In genomic region chr16:55950946-55951678, GRCm38 (mm10) we compare ENCODE assay signal across 8 mouse cellular contexts. TPM values are rescaled to one million over a fixed set of nuclear protein-coding genes. Genes with fewer than 3 reads are reported as not detected.
A peak's percentile ranks its signal among the peaks of the same experiment; 100 is the strongest.
DNase-seq lines count a peak whose midpoint lies in the region; ATAC-seq lines count a peak whose summit lies in the region.

No protein-coding gene starts in this region.

- no peaks in the 10 kb centered on the region for H3K36me3 ChIP-seq in forebrain, embryonic 11.5 days (ENCODE audit: control insufficient read depth, insufficient read depth, low read length)
- H3K36me3 ChIP-seq in hindbrain, embryonic 12.5 days: no peaks in the 10 kb centered on the region

- peak; percentile 74 for ATAC-seq in forebrain, embryonic 11.5 days (replicated peaks; ENCODE audit: low FRiP score)
- peak; percentile 38 for ATAC-seq in hindbrain, embryonic 12.5 days (ENCODE audit: low FRiP score)

- H3K27me3 ChIP-seq in forebrain, embryonic 11.5 days (ENCODE audit: control insufficient read depth, insufficient read depth, low read length): no peaks in the 10 kb centered on the region
- H3K27me3 ChIP-seq in hindbrain, embryonic 12.5 days: no peaks in the 10 kb centered on the region

- 45% methylated on average over 19 of the region's 19 CpGs for WGBS in forebrain, embryonic 11.5 days
- 43% methylated on average over 19 of the region's 19 CpGs for WGBS in hindbrain, embryonic 12.5 days

- H3K4me3 ChIP-seq in forebrain, embryonic 11.5 days (ENCODE audit: low read depth, low read length): no peak overlapping the region
- H3K4me3 ChIP-seq in hindbrain, embryonic 12.5 days: no peak overlapping the region

- no peaks in the 10 kb centered on the region for H3K4me1 ChIP-seq in forebrain, embryonic 11.5 days (replicated peaks; ENCODE audit: control insufficient read depth, insufficient read depth, low read length)
- no peaks in the 10 kb centered on the region for H3K4me1 ChIP-seq in hindbrain, embryonic 12.5 days

- H3K27ac ChIP-seq in forebrain, embryonic 11.5 days (ENCODE audit: low read depth, low read length): no peak overlapping the region
- no peak overlapping the region for H3K27ac ChIP-seq in hindbrain, embryonic 12.5 days

- no peaks in the 10 kb centered on the region for H3K9me3 ChIP-seq in forebrain, embryonic 11.5 days (ENCODE audit: control insufficient read depth, low read length)
- no peaks in the 10 kb centered on the region for H3K9me3 ChIP-seq in hindbrain, embryonic 12.5 days (replicated peaks)

- no peak overlapping the region for H3K4me2 ChIP-seq in forebrain, embryonic 11.5 days (ENCODE audit: low read depth, low read length, severe bottlenecking)
- 0 out of 2 replicates have a peak overlapping the region, but pooled peaks have one; percentile 4 for H3K4me2 ChIP-seq in hindbrain, embryonic 12.5 days (replicated peaks)

- DNase-seq in MEL-GATA-1-ER (ENCODE audit: extremely low read depth, low read depth): peak; percentile 83
- DNase-seq in c-Kit-positive CD71-negative TER-119-negative erythroid progenitor cells, embryonic 14.5 days (ENCODE audit: low read depth): peak; percentile 97
- DNase-seq in forebrain, embryonic 11.5 days (ENCODE audit: low spot score): peak; percentile 76
- DNase-seq in layer of hippocampus, postnatal 36 days: peak; percentile 42 to 58
- peak; percentile 90 for DNase-seq in lung, postnatal 25 days (ENCODE audit: low spot score)
- peak; percentile 23 for DNase-seq in ovary, postnatal 36 days (ENCODE audit: low spot score)
- peak; percentile 92 for DNase-seq in thymus, postnatal 14 days

- H3K9ac ChIP-seq in forebrain, embryonic 11.5 days (ENCODE audit: low read length): no peak overlapping the region
- no peak overlapping the region for H3K9ac ChIP-seq in hindbrain, embryonic 12.5 days

RNA-seq across cellular contexts. Expression of gene Rpl24, which starts 15.0 kb away (rescaled TPM):
- 718 and 776 TPM in 2 replicates for polyA plus RNA-seq in forebrain, embryonic 11.5 days (2014; fragmentation: Nextera tagmentation; extraction: Ambion mirVana)
- 667 and 708 TPM in 2 replicates for polyA plus RNA-seq in hindbrain, embryonic 12.5 days (2016; fragmentation: Nextera tagmentation; extraction: Ambion mirVana)
- total RNA-seq in layer of hippocampus, postnatal 36 days (2021): 100 to 1,000 TPM; 392 to 411 TPM

RNA-seq across cellular contexts. Expression of gene Cep97, which starts 16.5 kb away (rescaled TPM):
- 17.9 and 20.5 TPM in 2 replicates for polyA plus RNA-seq in forebrain, embryonic 11.5 days (2014; fragmentation: Nextera tagmentation; extraction: Ambion mirVana)
- polyA plus RNA-seq in hindbrain, embryonic 12.5 days (2016; fragmentation: Nextera tagmentation; extraction: Ambion mirVana): 16.5 and 19.5 TPM in 2 replicates
- 10 to 100 TPM; 17.2 to 17.4 TPM for total RNA-seq in layer of hippocampus, postnatal 36 days (2021)

RNA-seq across cellular contexts. Expression of gene Zbtb11, which starts 22.6 kb away (rescaled TPM):
- 19.1 and 21.7 TPM in 2 replicates for polyA plus RNA-seq in forebrain, embryonic 11.5 days (2014; fragmentation: Nextera tagmentation; extraction: Ambion mirVana)
- polyA plus RNA-seq in hindbrain, embryonic 12.5 days (2016; fragmentation: Nextera tagmentation; extraction: Ambion mirVana): 20.8 and 21.8 TPM in 2 replicates
- 10 to 100 TPM; 50.3 to 52.2 TPM for total RNA-seq in layer of hippocampus, postnatal 36 days (2021)

RNA-seq across cellular contexts. Expression of gene Nxpe3, which starts 56.0 kb away (rescaled TPM):
- 1.00 and 1.2 TPM in 2 replicates for polyA plus RNA-seq in forebrain, embryonic 11.5 days (2014; fragmentation: Nextera tagmentation; extraction: Ambion mirVana)
- 0.77 and 1.1 TPM in 2 replicates for polyA plus RNA-seq in hindbrain, embryonic 12.5 days (2016; fragmentation: Nextera tagmentation; extraction: Ambion mirVana)
- 10 to 100 TPM; 11.7 to 12.0 TPM for total RNA-seq in layer of hippocampus, postnatal 36 days (2021)

Comparison
In these comparisons a context has a peak if more than half of its experiments do, and no peak if none do; other contexts are left out.
1. DNase-seq: peak in every context shown above with its lines; median percentile 97 in c-Kit-positive CD71-negative TER-119-negative erythroid progenitor cells, embryonic 14.5 days; 92 in thymus, postnatal 14 days; 90 in lung, postnatal 25 days; 83 in MEL-GATA-1-ER; 76 in forebrain, embryonic 11.5 days; 50 in layer of hippocampus, postnatal 36 days; 23 in ovary, postnatal 36 days.